Mouse (Mus musculus) gastrocnemius, postnatal 10 days (tissue): ENCODE data around the gene Casp2. TPM values are rescaled to one million over a fixed set of nuclear protein-coding genes. Genes with fewer than 3 reads are reported as not detected.
A peak's percentile ranks its signal among the peaks of the same experiment; 100 is the strongest.

ENCODE experiments used
- DNase-seq: peaks from one replicate; pipeline ENCODE4 v3.0.0; 2021; ENCODE audit warnings: mixed read lengths
- total RNA-seq, 2 experiments: library from RNA; stranded (reverse); gene quantifications; 2 replicates each; pipeline ENCODE4 v1.2.3; 2021

The Casp2 gene
- total RNA-seq, 2 experiments from 2014 or later, result 10.5 to 18.3 TPM

GRCm38 (mm10) chr6:42276151-42276550, 11.4 kb downstream of the Casp2 start:
- no peak for DNase-seq

DNA sequence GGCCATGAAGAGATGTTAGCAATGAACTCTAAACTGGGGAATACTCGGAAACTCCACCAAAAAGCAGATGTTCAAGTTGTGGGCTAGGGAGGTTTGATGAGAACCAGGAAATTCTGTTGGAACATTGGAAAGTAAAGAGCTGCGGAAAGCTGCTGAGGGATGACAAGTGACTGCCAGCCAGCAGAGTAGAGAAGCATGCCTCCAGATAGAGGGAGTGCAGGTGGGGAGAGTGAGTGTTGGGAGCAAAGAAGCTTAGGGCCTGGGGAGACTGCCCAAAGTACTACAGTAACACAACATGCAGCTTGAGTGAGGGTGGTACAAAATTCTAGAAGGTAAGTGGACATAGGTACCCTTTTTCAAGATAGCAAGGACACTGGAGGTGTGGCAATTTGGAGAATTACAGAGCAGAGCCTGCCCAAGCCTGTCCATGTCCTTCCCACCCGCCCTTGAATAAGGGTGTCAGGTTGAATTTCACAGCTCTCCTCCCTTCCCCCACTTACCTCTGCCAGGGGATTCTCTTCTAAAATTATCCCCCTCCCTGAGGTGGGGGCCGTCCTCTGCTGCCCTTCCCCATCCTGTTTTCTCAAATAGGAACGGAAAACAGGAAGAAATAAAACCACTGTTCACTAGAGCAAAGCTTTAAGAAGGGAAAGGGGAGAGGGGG, 18.2 kb downstream of the Casp2 start:
- no peak for DNase-seq

- DNase-seq, result peak; percentile 51
Observed at GRCm38 (mm10) chr6:42286448-42286847, 21.7 kb downstream of the Casp2 start, which contains the start of gene Clcn1. TSS of gene Clcn1 (plus strand) at chr6:42286685.

DNA sequence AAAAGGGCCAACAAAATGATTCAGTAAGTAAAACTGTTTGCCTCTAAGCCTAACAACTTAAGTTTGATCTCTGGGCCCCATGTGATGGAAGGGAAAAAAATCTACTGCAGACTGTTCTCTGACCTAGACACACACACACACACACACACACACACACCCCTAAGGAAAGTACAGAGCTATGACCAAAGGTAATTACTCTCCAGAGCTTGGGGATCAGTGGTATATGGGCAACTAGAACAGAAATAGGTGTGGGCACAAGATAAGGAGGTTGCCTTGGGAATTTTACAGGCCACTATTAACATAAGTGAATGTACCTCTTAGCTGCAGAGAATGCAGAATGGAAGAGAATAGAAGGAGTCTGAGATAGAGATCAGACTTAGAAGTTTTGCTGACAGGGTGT, 22.8 kb downstream of the Casp2 start:
- no peak for DNase-seq

DNA sequence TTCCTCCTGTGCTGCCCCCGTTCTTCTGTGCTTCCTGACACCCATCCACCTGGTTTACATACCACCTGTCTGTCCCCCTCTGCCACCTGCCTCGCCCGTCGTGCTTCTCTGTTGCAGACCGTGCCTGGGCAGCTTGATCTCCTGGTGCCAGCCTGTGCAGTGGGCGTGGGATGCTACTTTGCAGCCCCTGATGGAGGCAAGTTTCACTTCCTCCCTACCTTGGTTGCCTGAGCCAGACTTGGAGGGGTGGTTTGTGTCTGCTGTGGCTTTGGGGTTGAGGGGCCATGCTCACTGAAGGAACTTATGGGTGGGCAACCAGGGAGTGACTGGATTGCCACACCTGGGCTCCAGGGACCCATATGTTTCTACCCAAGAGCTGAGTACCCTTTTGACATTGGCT, 28.5 kb downstream of the Casp2 start:
- no peak for DNase-seq

DNA sequence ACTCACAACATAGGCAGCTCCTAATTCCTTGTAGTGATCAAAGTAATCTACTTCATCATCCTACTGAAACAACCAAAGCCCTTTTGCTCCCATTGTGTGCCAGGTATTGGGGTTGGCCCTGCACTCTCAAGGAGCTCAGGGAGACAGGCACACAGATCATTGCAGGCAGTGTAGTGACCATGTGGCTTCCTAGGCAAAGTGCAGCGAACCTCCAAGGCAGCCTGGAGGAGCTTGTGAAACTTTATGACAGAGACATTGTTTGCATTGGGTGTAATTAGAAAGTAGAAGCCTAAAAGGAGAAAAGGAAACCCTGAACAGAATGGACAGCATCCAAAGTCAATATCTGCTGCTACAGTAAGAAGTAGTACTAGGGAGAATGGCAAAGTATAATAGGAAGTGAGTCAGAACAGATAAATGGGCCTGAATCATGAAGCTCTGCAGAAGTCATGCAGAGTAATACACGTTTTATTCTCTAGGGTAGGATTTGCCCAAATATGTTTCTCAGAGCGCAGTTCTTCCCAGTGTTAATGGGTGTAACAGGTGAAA, 30.8 kb downstream of the Casp2 start:
- DNase-seq, result no peak

DNA sequence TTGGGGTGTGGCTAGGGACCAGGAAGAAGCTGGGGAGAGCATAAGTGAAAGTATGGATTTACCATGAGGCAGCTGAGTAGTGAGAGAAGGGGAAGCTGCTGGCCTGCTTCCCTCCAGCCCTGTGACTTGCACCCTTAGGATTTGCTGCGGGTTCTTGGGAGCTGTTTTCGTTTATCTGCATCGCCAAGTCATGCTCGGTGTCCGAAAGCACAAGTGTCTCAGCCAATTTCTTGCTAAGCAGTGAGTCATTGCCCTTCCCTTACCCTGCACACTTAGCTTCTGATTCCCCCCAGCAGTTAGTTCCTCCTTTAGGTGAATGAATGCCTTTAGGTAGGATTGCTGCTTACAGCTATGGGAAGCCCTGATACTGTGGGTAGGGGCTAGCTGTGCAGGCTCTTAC, 34.6 kb downstream of the Casp2 start:
- no peak for DNase-seq

DNA sequence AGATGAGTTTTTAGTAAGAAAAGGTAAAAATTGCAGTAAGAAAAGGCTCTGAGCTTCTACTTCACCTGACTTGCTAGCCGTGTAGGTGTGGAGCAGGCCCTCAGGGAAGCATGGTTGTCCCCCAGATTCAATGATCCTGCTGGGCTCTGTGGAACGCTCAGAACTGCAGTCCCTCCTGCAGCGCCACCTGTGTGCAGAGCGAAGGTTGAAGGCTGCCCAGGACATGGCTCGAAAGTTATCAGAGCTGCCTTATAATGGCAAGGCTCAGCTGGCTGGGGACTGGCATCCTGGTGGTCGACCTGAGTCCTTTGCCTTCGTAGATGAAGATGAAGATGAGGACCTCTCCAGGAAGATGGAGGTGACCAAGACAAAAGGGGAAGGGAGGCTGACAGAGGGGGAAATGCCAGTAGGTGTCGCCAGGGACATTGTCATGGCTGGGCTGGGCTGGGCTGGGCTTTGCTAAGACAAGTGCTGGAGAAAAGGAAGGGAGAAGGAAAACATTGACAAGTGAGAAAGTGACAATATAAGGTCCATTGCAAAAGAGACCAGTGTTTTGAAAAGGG, 45.1 kb downstream of the Casp2 start:
- DNase-seq, result no peak

DNA sequence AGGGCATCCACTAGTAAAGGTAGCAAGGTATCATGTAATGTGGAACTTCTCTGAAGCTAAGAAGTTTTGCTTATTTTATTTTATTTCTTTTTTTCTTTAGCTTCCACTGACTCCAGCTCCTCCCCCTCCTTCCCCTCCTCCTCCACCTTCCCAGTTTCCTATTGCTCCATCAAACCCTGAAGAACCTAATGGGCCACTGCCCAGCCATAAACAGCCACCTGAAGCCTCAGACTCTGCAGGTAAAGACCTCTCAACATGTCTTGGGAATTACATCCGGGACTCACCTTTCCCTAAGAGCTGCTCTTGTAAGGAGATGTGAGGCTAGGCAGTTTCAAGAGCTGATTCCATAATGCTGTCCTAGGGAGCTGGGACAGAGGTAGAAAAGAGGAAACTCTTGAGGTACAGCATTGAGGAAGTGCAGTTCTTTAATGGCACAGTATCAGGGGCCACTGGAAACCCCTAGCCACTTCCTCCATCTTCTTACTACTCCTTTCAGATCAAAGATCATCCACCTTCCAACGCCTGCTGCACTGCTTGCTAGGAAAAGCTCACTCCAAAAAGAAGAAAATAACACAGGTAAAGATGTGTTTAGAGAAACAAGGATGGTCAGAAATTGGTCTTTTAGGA, 45.8 kb downstream of the Casp2 start:
- no peak for DNase-seq

DNA sequence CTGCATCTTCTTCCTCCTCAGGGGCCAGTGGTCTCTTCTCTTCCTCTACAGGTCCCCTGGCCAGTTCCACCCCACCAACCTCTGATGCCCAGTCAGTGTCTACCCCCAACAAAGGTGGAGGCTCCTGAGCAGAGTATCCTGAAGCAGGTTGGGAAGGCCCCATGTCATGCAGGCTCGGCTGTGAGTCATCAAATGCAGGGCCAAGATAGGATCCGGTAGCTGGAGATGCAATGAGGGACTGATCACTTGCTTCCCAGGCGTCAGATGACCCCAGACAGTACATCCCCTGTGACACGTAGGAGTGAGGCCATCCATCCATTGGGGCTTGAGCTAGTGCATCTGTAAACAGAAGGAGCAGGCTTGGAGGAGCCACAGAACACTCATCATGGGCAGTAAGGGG, 53.5 kb downstream of the Casp2 start:
- no peak for DNase-seq

GRCm38 (mm10) chr6:42323371-42324066, 58.7 kb downstream of the Casp2 start:
- no peak for DNase-seq

GRCm38 (mm10) chr6:42324067-42324481, 59.3 kb downstream of the Casp2 start:
- peak; percentile 38 for DNase-seq

DNA sequence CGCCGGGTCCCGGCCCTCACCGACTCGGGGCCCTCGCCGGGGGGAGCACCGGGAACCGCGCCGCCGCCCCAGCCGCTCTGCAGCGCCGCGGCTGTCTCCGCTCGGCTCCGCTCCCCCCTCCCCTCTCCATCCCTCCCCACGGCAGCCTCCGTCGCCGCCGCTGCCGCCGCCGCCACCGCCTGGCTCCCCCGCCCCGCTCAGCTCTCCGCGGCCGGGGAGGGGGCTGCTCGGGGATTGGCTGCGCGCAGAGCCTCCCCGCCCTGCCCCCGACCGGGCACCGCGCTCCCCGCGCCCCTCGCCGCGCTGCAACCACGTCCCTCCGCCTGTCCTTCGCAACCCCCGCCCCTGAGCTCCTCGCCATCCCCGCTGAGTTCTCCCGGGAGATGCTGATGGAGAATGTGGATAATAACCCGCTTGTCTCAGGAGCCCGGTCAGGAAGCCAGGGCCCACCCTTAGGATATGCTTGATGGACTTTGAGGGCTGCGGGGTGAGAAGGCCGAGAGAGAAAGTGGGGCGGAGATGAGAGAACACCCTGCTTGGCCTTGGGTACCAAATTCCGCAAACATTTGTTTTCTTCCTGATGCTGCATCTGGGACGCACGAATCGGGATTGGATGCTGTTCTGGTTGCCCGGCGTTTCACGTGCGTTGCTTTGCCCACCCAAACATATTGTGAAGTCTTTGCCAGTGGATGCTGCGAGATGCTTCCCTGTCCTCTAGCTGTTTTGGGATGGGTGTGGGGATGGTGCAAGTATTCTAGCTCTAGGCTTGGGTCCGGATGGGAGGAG, 59.9 kb downstream of the Casp2 start, which contains the start of gene Fam131b:
Gene Fam131b, minus strand, starts transcription at position 162 of the 786 bp plus-strand sequence.
- DNase-seq, result no peak

- DNase-seq, result peak; percentile 76
Observed at GRCm38 (mm10) chr6:42325268-42325609, 60.5 kb downstream of the Casp2 start.

GRCm38 (mm10) chr6:42326509-42326908, 61.7 kb downstream of the Casp2 start:
- no peak for DNase-seq

- DNase-seq, result no peak
Observed at GRCm38 (mm10) chr6:42328757-42329156, 64.0 kb downstream of the Casp2 start.

- DNase-seq, result no peak
Observed at GRCm38 (mm10) chr6:42330216-42330615, 65.4 kb downstream of the Casp2 start.

DNA sequence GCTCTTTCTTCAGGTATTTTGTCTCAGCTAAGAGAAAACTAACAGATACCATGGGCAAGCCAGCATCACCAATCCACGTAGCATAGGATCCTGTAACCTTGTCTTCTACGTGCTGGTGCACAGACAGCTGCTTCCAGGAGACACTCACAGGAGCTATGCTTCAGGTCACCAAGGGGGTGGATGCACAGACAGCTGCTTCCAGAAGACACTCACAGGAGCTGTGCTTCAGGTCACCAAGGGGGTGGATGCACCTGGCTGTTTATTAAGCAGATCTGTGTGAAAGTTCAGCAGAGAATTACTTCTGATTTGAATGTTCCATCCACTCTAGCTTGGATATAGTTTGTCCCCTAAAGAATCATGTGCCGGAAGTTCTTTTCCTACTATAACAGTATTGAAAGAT, 66.2 kb downstream of the Casp2 start:
- DNase-seq, result no peak
